Mouse (Mus musculus) midbrain, embryonic 16.5 days (tissue): ENCODE data around the gene Foxs1. TPM values are rescaled to one million over a fixed set of nuclear protein-coding genes. Genes with fewer than 3 reads are reported as not detected.

Experiments
- ATAC-seq: fragments of 200-750 bp; cut with Nextera tagmentation; 2 replicates; pipeline ENCODE4 v1.8.0; 2017; ENCODE audit warnings: moderate TSS enrichment
- H3K27ac ChIP-seq: fragments of 300-500 bp; sonication (generic); 2 replicates; pipeline ENCODE4 v1.5.1; 2014; ENCODE audit warnings: mild to moderate bottlenecking, low read length, mixed read lengths
- H3K27me3 ChIP-seq: fragments of 300-500 bp; sonication (generic); 2 replicates; pipeline ENCODE4 v1.6.1; 2014; ENCODE audit warnings: low read depth, low read length, mixed read lengths; ENCODE audit not compliant: control insufficient read depth, insufficient read depth
- H3K36me3 ChIP-seq: fragments of 300-500 bp; sonication (generic); 2 replicates; pipeline ENCODE4 v1.6.1; 2014; ENCODE audit warnings: mild to moderate bottlenecking, low read length, moderate library complexity, mixed read lengths; ENCODE audit not compliant: control insufficient read depth, insufficient read depth
- H3K4me1 ChIP-seq: fragments of 300-500 bp; sonication (generic); 2 replicates; pipeline ENCODE4 v1.6.1; 2014; ENCODE audit warnings: mild to moderate bottlenecking, low read length, mixed read lengths; ENCODE audit not compliant: control insufficient read depth, insufficient read depth
- H3K4me2 ChIP-seq: fragments of 300-500 bp; sonication (generic); 2 replicates; pipeline ENCODE4 v1.6.1; 2014; ENCODE audit warnings: mild to moderate bottlenecking, low read length, mixed read lengths
- H3K4me3 ChIP-seq: fragments of 300-500 bp; sonication (generic); 2 replicates; pipeline ENCODE4 v1.5.1; 2014; ENCODE audit warnings: low read depth, mild to moderate bottlenecking, low read length, moderate library complexity, mixed read lengths
- H3K9ac ChIP-seq: fragments of 300-500 bp; sonication (generic); 2 replicates; pipeline ENCODE4 v1.6.1; 2014; ENCODE audit warnings: low read depth, low read length, mixed read lengths
- H3K9me3 ChIP-seq: fragments of 300-500 bp; sonication (generic); replicated peaks from 2 replicates; pipeline ENCODE4 v1.6.1; 2014; ENCODE audit warnings: mild to moderate bottlenecking, low read length, mixed read lengths; ENCODE audit not compliant: control insufficient read depth, poor library complexity, severe bottlenecking
- WGBS: fragments of 180-500 bp; shearing (Covaris S2); extraction: QIAGEN DNeasy Blood & Tissue Kit; methylation state at CpG from one replicate; pipeline ENCODE4 v1.1.7; 2014; 5-methylcytosine and 5-hydroxymethylcytosine counted together
- polyA plus RNA-seq: library from polyadenylated mRNA; unstranded; fragments of >200 nt; fragmentation: Nextera tagmentation; extraction: Ambion mirVana; gene quantifications from 2 replicates; pipeline ENCODE4 v1.2.1, GENCODE M21; 2015

The Foxs1 gene
- polyA plus RNA-seq, 1 experiment from 2014 or later: 4.0 TPM

- Histone ChIP-seq H3K27ac (no peak overlapping the region), H3K9me3 (no peaks in the 10 kb centered on the region), H3K36me3 (no peaks in the 10 kb centered on the region), H3K4me2 (no peak overlapping the region), H3K4me1 (peaks cover 3% of the 10 kb centered on the region; the same call in 1 of the 2 replicates), H3K27me3 (peaks cover 23% of the 10 kb centered on the region), H3K9ac (no peak overlapping the region), H3K4me3 (no peak overlapping the region)
- WGBS: 85% methylated on average over 6 of the region's 6 CpGs
- ATAC-seq: no peak
Observed at GRCm38 (mm10) chr2:152909848-152910247, 23.2 kb downstream of the Foxs1 start.

- Histone ChIP-seq H3K36me3 (no peaks in the 10 kb centered on the region), H3K9me3 (no peaks in the 10 kb centered on the region), H3K9ac (no peak overlapping the region), H3K27ac (no peak overlapping the region), H3K27me3 (peaks cover 10% of the 10 kb centered on the region; the same call in 1 of the 2 replicates), H3K4me2 (no peak overlapping the region), H3K4me3 (no peak overlapping the region), H3K4me1 (no peaks in the 10 kb centered on the region)
- ATAC-seq: no peak
- 49% methylated on average over 14 of the region's 14 CpGs for WGBS
Observed at GRCm38 (mm10) chr2:152907114-152907943, 25.7 kb downstream of the Foxs1 start.

GRCm38 (mm10) chr2:152906274-152907037 lies 26.6 kb downstream of the Foxs1 start:
- H3K27ac ChIP-seq: no peak overlapping the region
- 59% methylated on average over 9 of the region's 9 CpGs for WGBS
- no peaks in the 10 kb centered on the region for H3K9me3 ChIP-seq
- H3K36me3 ChIP-seq: no peaks in the 10 kb centered on the region
- no peak overlapping the region for H3K9ac ChIP-seq
- no peak overlapping the region for H3K4me3 ChIP-seq
- no peak overlapping the region for H3K4me2 ChIP-seq
- H3K27me3 ChIP-seq: peaks cover 1% of the 10 kb centered on the region; the same call in 1 of the 2 replicates
- ATAC-seq: no peak
- H3K4me1 ChIP-seq: no peaks in the 10 kb centered on the region

GRCm38 (mm10) chr2:152905036-152905829 lies 27.8 kb downstream of the Foxs1 start:
- Histone ChIP-seq H3K4me2 (no peak overlapping the region), H3K4me1 (no peaks in the 10 kb centered on the region), H3K36me3 (no peaks in the 10 kb centered on the region), H3K9ac (no peak overlapping the region), H3K4me3 (no peak overlapping the region), H3K27ac (no peak overlapping the region), H3K27me3 (no peaks in the 10 kb centered on the region), H3K9me3 (no peaks in the 10 kb centered on the region)
- ATAC-seq: no peak
- WGBS: 75% methylated on average over 11 of the region's 11 CpGs

GRCm38 (mm10) chr2:152904127-152904643 lies 28.8 kb downstream of the Foxs1 start:
- H3K27me3 ChIP-seq: no peaks in the 10 kb centered on the region
- H3K9me3 ChIP-seq: no peaks in the 10 kb centered on the region
- no peak overlapping the region for H3K9ac ChIP-seq
- no peak overlapping the region for H3K4me2 ChIP-seq
- H3K4me3 ChIP-seq: no peak overlapping the region
- no peak overlapping the region for H3K27ac ChIP-seq
- H3K4me1 ChIP-seq: no peaks in the 10 kb centered on the region
- 74% methylated on average over 5 of the region's 5 CpGs for WGBS
- no peak for ATAC-seq
- H3K36me3 ChIP-seq: no peaks in the 10 kb centered on the region

- ATAC-seq: no peak
Observed at GRCm38 (mm10) chr2:152903586-152903985, 29.4 kb downstream of the Foxs1 start.

GRCm38 (mm10) chr2:152902658-152903057 lies 30.4 kb downstream of the Foxs1 start:
- Histone ChIP-seq H3K4me1 (no peaks in the 10 kb centered on the region), H3K4me3 (no peak overlapping the region), H3K27ac (no peak overlapping the region), H3K27me3 (no peaks in the 10 kb centered on the region), H3K9ac (no peak overlapping the region), H3K4me2 (no peak overlapping the region), H3K36me3 (no peaks in the 10 kb centered on the region), H3K9me3 (no peaks in the 10 kb centered on the region)
- ATAC-seq: no peak; the same call in 1 of the 2 replicates
- 6% methylated on average over 3 of the region's 3 CpGs for WGBS

More at GRCm38 (mm10) chr2:152903586-152903985, 29.4 kb downstream of the Foxs1 start:
- Histone ChIP-seq H3K4me3 (no peak overlapping the region), H3K27me3 (no peaks in the 10 kb centered on the region), H3K27ac (no peak overlapping the region), H3K9me3 (no peaks in the 10 kb centered on the region), H3K9ac (no peak overlapping the region), H3K4me2 (no peak overlapping the region), H3K4me1 (no peaks in the 10 kb centered on the region), H3K36me3 (no peaks in the 10 kb centered on the region)
- 85% methylated on average over 4 of the region's 4 CpGs for WGBS

GRCm38 (mm10) chr2:152901296-152901695 lies 31.7 kb downstream of the Foxs1 start:
- Histone ChIP-seq H3K4me1 (no peaks in the 10 kb centered on the region), H3K4me3 (no peak overlapping the region), H3K36me3 (no peaks in the 10 kb centered on the region), H3K9me3 (no peaks in the 10 kb centered on the region), H3K27ac (no peak overlapping the region), H3K4me2 (no peak overlapping the region), H3K9ac (no peak overlapping the region), H3K27me3 (no peaks in the 10 kb centered on the region)
- 94% methylated on average over 15 of the region's 15 CpGs for WGBS
- ATAC-seq: no peak
